Mouse (Mus musculus) lung, embryonic 14.5 days (tissue): ENCODE results near the gene Psma5. TPM values are rescaled to one million over a fixed set of nuclear protein-coding genes. Genes with fewer than 3 reads are reported as not detected.
"Not testable (repeated sequence)": the region's sequence is repeated elsewhere in the genome, so short reads cannot be mapped to it uniquely, and the experiment has no call there.

Experiments used
- ATAC-seq: fragments of 200-750 bp; cut with Nextera tagmentation; 2 replicates; pipeline ENCODE4 v1.8.0; 2017; ENCODE audit warnings: mild to moderate bottlenecking, moderate TSS enrichment, moderate library complexity; ENCODE audit not compliant: insufficient read depth
- DNase-seq: peaks from one replicate; pipeline ENCODE4 v3.0.0-alpha.2; 2015
- H3K27ac ChIP-seq: fragments of 300-500 bp; sonication (generic); 2 replicates; pipeline ENCODE4 v1.5.1; 2014; ENCODE audit warnings: low read depth, mild to moderate bottlenecking, moderate library complexity
- H3K27me3 ChIP-seq: fragments of 300-500 bp; sonication (generic); 2 replicates; pipeline ENCODE4 v1.6.1; 2014; ENCODE audit warnings: low read length, control low read depth; ENCODE audit not compliant: insufficient read depth
- H3K36me3 ChIP-seq: fragments of 300-500 bp; sonication (generic); 2 replicates; pipeline ENCODE4 v1.6.1; 2014; ENCODE audit warnings: control low read depth; ENCODE audit not compliant: insufficient read depth
- H3K4me1 ChIP-seq: fragments of 300-500 bp; sonication (generic); 2 replicates; pipeline ENCODE4 v1.6.1; 2014; ENCODE audit warnings: antibody characterized with exemption, control low read depth; ENCODE audit not compliant: insufficient read depth
- H3K4me2 ChIP-seq: fragments of 300-500 bp; sonication (generic); 2 replicates; pipeline ENCODE4 v1.6.1; 2014; ENCODE audit warnings: mild to moderate bottlenecking
- H3K4me3 ChIP-seq: fragments of 300-500 bp; sonication (generic); 2 replicates; pipeline ENCODE4 v1.5.1; 2014; ENCODE audit warnings: low read depth, low read length
- H3K9ac ChIP-seq: fragments of 300-500 bp; sonication (generic); 2 replicates; pipeline ENCODE4 v1.6.1; 2014
- H3K9me3 ChIP-seq: fragments of 300-500 bp; sonication (generic); 2 replicates; pipeline ENCODE4 v1.6.1; 2016; ENCODE audit warnings: low read depth, low read length, control low read depth
- CTCF ChIP-seq: IDR thresholded peaks from 2 replicates; pipeline ENCODE4 v1.5.1; 2016; ENCODE audit warnings: antibody characterized with exemption, low read depth
- WGBS: fragments of 180-500 bp; shearing (Covaris S2); extraction: QIAGEN DNeasy Blood & Tissue Kit; methylation state at CpG from one replicate; pipeline ENCODE4 v1.1.7; 2014; 5-methylcytosine and 5-hydroxymethylcytosine counted together
- polyA plus RNA-seq: library from polyadenylated mRNA; unstranded; fragments of >200 nt; fragmentation: Nextera tagmentation; extraction: Ambion mirVana; gene quantifications from 2 replicates; pipeline ENCODE4 v1.2.1, GENCODE M21; 2014

The Psma5 gene
- polyA plus RNA-seq, 1 experiment from 2014 or later, result 320 TPM

DNA sequence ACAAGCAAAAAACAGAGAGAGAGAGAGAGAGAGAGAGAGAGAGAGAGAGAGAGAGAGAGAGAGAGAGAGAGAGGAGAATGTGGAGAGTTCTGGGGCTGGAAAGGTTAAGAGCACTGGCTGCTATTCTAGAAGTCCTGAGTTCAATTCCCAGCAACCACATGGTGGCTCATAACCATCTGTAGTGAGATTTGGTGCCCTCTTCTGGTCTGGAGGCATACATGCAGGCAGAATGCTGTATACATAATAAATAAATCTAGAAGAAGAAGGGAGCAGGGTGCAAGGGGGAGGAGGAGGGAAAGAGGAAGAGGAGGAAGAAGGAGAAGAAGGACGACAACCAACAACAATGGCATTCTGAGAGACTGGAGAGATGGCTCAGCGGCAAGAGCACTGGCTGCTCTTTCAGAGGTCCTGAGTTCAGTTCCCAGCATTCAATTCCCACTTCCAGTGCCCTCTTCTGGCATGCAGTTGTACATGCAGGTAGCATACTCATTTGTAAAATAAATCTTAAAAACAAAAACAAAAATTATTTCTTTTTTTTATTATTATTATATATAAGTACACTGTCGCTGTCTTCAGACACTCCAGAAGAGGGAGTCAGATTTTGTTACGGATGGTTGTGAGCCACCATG is 19.1 kb upstream of the Psma5 start:
- H3K9me3 ChIP-seq, H3K4me3 ChIP-seq, H3K27ac ChIP-seq, H3K4me1 ChIP-seq, ATAC-seq, H3K4me2 ChIP-seq, H3K27me3 ChIP-seq, H3K36me3 ChIP-seq, H3K9ac ChIP-seq, DNase-seq: not testable (repeated sequence)
- 82% methylated on average over 4 of the region's 4 CpGs for WGBS
- peak; percentile 36; the same call in 1 of the 2 replicates for TF ChIP-seq CTCF

DNA sequence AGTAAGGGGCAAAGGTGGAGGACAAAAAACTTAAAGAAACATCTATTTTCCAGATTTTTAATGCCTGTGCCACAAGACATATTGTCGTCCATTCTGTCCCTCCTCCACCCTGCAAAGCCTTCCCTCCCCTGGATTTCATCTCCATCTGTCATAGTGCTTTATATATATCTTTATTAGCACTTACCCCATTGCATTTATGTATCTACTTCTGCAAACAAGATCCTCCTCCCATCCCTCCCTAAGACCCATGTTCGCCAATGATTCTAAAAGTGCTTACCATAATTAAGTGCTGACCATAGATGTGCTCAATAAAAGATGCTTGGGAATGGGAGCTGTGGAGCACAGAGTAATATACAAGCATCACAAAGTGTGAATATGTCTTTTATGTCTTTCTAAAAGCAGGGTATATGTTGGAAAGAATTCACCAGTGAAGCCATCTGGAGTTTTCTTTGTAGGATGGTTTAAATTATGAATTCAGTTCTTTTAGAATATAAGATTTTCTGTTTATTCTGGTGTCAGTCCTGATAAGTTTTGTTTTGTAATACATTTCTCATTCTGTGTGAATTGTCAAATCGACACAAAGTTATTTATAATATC is 15.4 kb upstream of the Psma5 start:
- H3K9ac ChIP-seq, result no peak overlapping the region
- no peak for TF ChIP-seq CTCF
- 81% methylated on average over 3 of the region's 3 CpGs for WGBS
- no peak overlapping the region for H3K4me3 ChIP-seq
- H3K27ac ChIP-seq, result no peak overlapping the region
- no peak for DNase-seq
- no peaks in the 10 kb centered on the region for H3K36me3 ChIP-seq
- ATAC-seq, result no peak
- H3K4me2 ChIP-seq, result no peak overlapping the region
- H3K27me3 ChIP-seq, result no peaks in the 10 kb centered on the region
- no peaks in the 10 kb centered on the region for H3K4me1 ChIP-seq
- no peaks in the 10 kb centered on the region for H3K9me3 ChIP-seq

DNA sequence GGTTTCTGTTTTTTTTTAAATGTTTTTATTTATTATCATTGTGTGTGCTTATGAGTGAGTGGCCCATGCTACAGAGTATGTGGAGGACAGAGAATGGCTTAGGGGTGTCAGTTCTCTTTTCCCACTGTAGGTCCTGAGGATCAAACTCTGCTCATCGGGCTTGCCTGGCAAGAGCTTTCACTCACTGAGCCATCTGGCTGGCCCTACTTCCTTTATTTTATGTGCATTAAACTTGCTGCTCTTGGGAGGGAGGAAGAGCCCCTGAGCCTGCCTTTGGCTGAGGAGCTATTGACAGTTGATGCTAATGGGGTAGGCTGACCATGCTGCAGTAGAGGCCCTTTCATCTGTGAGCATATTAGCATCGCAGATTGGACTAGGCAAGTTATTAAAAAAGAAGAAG is 9.9 kb upstream of the Psma5 start:
- WGBS, result 74% methylated on average over 2 of the region's 2 CpGs
- Histone ChIP-seq H3K4me1 (no peaks in the 10 kb centered on the region), H3K36me3 (no peaks in the 10 kb centered on the region), H3K4me3 (no peak overlapping the region), H3K27ac (no peak overlapping the region), H3K27me3 (no peaks in the 10 kb centered on the region), H3K9ac (no peak overlapping the region), H3K4me2 (no peak overlapping the region), H3K9me3 (no peaks in the 10 kb centered on the region)
- TF ChIP-seq CTCF, result no peak
- DNase-seq (no peak), ATAC-seq (no peak)

DNA sequence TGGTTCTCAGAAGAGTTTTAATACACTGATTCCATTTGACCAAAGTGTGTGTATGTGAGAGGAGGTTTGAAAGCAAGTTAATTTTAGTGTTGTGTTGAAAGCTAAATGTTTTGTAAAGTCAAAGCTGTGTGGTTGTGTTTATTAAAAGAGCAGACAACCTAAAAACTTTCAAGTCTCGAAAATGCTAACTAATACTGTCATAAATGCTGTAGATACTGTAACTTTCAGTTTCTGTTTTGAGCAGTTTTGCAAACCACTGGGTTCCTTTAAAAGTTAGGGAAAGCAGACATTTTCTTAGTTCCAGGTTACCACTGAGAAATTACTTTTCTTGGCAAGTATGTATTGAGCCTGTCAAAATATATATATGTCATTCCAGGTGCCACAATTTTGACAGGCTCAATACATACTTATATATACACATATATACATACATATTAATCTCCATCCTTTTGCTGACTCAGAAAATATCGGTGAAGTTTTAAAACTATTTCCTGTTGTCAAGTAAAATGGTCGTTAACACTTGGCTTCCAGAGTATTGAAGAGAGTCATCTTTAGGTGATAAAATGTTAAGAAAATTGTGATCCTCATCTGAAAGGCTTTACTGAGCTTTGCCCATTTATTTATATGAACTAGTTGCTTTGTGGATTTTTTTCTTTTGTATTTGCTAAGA is 1.2 kb downstream of the Psma5 start:
- no peak overlapping the region for H3K27ac ChIP-seq
- peaks cover 3% of the 10 kb centered on the region; the same call in 1 of the 2 replicates for H3K4me1 ChIP-seq
- H3K36me3 ChIP-seq, result peaks cover 10% of the 10 kb centered on the region
- no peak for TF ChIP-seq CTCF
- H3K4me2 ChIP-seq, result peak overlapping the region; percentile 94
- 56% methylated on average over 3 of the region's 3 CpGs for WGBS
- H3K27me3 ChIP-seq, result no peaks in the 10 kb centered on the region
- no peaks in the 10 kb centered on the region for H3K9me3 ChIP-seq
- peak overlapping the region; percentile 82 for H3K4me3 ChIP-seq
- peak overlapping the region; percentile 83 for H3K9ac ChIP-seq
- DNase-seq (no peak), ATAC-seq (no peak)

DNA sequence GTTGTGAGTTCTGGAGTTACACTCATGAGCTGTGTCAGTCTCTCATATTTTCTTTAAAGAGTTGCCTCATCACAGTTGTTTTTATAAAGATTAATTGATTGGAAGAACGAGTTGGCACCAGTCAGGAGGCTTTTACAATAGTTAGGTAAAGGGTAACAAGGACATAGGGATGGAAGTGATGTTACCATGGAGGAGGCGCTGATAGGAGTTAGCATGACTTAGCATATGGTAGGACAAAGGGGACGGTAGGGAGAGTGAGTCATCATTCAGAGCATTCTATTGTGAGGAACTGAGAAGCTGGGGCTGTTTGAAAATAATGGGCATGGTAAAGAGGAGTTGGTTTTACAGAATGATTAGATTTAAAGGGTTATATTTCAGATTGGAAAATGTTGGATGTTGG is 2.6 kb downstream of the Psma5 start:
- H3K9me3 ChIP-seq, result no peaks in the 10 kb centered on the region
- TF ChIP-seq CTCF, result no peak
- H3K9ac ChIP-seq, result no peak overlapping the region
- H3K4me1 ChIP-seq, result peaks cover 3% of the 10 kb centered on the region; the same call in 1 of the 2 replicates
- H3K27ac ChIP-seq, result no peak overlapping the region
- DNase-seq, result no peak
- no peak overlapping the region for H3K4me3 ChIP-seq
- 73% methylated on average over 3 of the region's 3 CpGs for WGBS
- no peak overlapping the region for H3K4me2 ChIP-seq
- H3K27me3 ChIP-seq, result no peaks in the 10 kb centered on the region
- ATAC-seq, result no peak
- H3K36me3 ChIP-seq, result peaks cover 22% of the 10 kb centered on the region

DNA sequence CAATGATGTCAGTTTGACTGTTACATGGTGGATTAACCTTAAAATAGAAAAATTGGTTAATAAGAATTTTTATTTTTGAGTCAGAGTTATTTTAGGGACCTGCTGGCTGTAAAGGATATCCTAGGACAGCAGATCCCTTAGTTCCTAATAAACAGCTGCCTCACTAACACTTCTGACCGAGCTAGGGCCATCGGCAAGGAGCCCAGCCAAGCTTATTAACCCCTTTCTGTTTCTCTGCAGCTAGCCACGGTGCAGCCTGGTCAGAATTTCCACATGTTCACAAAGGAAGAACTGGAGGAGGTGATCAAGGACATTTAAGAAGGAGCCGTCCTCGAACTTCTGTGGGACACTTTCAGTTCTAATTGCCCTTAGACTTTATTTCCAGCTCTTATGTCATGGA is 22.8 kb downstream of the Psma5 start:
- H3K27me3 ChIP-seq, H3K9me3 ChIP-seq, H3K4me3 ChIP-seq, H3K9ac ChIP-seq, H3K4me2 ChIP-seq, H3K4me1 ChIP-seq, DNase-seq, H3K27ac ChIP-seq, ATAC-seq: not testable (repeated sequence)
- H3K36me3 ChIP-seq, result peaks cover 48% of the 10 kb centered on the region
- WGBS, result 62% methylated on average over 5 of the region's 5 CpGs
